Mouse (Mus musculus): ENCODE results near the gene Hyal5. TPM values are rescaled to one million over a fixed set of nuclear protein-coding genes. Genes with fewer than 3 reads are reported as not detected.

Gene Hyal5
- not detected in 2 replicates for polyA plus RNA-seq (2012; rRNA removed)

DNA sequence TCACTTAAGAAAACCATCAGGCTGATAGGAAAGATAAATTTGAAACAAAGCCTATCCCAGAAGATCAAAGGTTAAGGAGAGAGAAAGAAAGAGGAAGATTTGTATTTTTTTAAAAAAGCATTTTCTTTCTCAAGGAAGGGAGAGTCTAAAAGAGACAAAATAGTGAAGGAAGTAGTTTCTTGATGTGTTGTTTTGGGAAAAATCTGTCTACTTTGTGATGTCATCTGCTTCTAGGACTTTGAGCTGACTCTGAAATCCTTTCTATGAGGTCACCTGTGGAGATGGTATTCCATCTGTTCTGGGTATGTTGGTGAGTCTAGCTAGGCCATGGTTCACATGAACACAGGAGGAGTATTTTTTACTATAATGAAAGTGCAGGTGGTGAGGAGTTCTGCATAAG lies at the start of gene Hyal5:
Gene Hyal5 (plus strand): TSS at position 301 of the 400 bp plus-strand sequence.

Other genes starting within 250 kb of the Hyal5 start
- 149 and 152 TPM in 2 replicates for gene Wasl, start 193.0 kb upstream of the Hyal5 start, polyA plus RNA-seq (2012; rRNA removed)
- not detected in 2 replicates for gene Hyal6, start 124.8 kb upstream of the Hyal5 start, polyA plus RNA-seq (2012; rRNA removed)
- gene Hyal4, start 109.7 kb upstream of the Hyal5 start, polyA plus RNA-seq (2012; rRNA removed), result not detected in 2 replicates
- gene Spam1, start 66.8 kb upstream of the Hyal5 start, polyA plus RNA-seq (2012; rRNA removed), result not detected in 2 replicates
- gene Tmem229a, start 98.3 kb downstream of the Hyal5 start, polyA plus RNA-seq (2012; rRNA removed), result 0.64 and 1.1 TPM in 2 replicates

Measured in colon, adult 2 months (tissue).